ENCODE assay signal across 22 mouse cellular contexts in the genomic region with DNA sequence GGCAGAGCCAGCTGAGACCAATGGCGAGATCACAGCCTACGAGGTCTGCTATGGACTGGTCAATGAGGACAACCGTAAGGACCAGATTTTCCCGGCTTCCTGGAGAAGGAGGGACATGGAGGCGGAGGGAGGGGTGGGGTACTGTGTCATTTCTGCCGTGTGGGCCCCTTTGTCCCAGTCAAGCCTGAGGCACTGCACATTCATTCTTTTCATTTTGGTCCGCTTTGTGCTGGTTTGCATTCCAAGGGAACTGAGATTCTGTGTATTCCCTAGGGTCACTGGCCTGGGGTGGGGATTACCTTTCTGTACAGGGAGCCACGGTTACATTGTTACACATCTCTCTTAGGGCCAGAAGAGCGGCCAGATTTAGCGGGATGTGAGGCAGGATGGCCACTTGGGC. TPM values are rescaled to one million over a fixed set of nuclear protein-coding genes. Genes with fewer than 3 reads are reported as not detected.
A peak's percentile ranks its signal among the peaks of the same experiment; 100 is the strongest.
DNase-seq lines count a peak whose midpoint lies in the region; ATAC-seq lines count a peak whose summit lies in the region.
"Had no signal": no experiment of that assay in that cellular context is flagged by ENCODE, and none has a peak within 500 bp of the region (broad histone marks: within the 10 kb centered on the region; RNA-seq: fewer than 3 reads in every experiment).

No protein-coding gene starts in this region.

- H3K27ac ChIP-seq in hindbrain, embryonic 10.5 days = peak overlapping the region; percentile 73
- no peak overlapping the region for H3K27ac ChIP-seq in hindbrain, embryonic 11.5 days (ENCODE audit: low read depth, low read length)
- H3K27ac ChIP-seq in midbrain, embryonic 14.5 days (replicated peaks; ENCODE audit: low read depth, low read length) = no peak overlapping the region
- H3K27ac ChIP-seq in midbrain, embryonic 15.5 days = no peak overlapping the region
- H3K27ac ChIP-seq: hindbrain, postnatal 0 days; layer of hippocampus, adult 2 months; limb, embryonic 13.5 days; liver, embryonic 13.5 days; macrophage had no signal

- H3K9ac ChIP-seq in hindbrain, embryonic 11.5 days (ENCODE audit: low read depth, low read length) = no peak overlapping the region
- no peak overlapping the region for H3K9ac ChIP-seq in midbrain, embryonic 14.5 days (replicated peaks; ENCODE audit: low read length)
- no peak overlapping the region for H3K9ac ChIP-seq in midbrain, embryonic 15.5 days
- H3K9ac ChIP-seq: heart, embryonic 12.5 days; limb, embryonic 13.5 days; liver, embryonic 13.5 days had no signal

- no peak overlapping the region for H3K4me2 ChIP-seq in hindbrain, embryonic 11.5 days (replicated peaks; ENCODE audit: low read depth, low read length)
- no peak overlapping the region for H3K4me2 ChIP-seq in midbrain, embryonic 14.5 days (ENCODE audit: low read length)
- no peak overlapping the region for H3K4me2 ChIP-seq in midbrain, embryonic 15.5 days
- H3K4me2 ChIP-seq: heart, embryonic 12.5 days; limb, embryonic 13.5 days; liver, embryonic 13.5 days had no signal

- H3K36me3 ChIP-seq in hindbrain, embryonic 10.5 days = no peaks in the 10 kb centered on the region
- no peaks in the 10 kb centered on the region for H3K36me3 ChIP-seq in hindbrain, embryonic 11.5 days (ENCODE audit: control insufficient read depth, insufficient read depth, low read length)
- no peaks in the 10 kb centered on the region for H3K36me3 ChIP-seq in midbrain, embryonic 14.5 days (ENCODE audit: control insufficient read depth, insufficient read depth, low read length)
- no peaks in the 10 kb centered on the region for H3K36me3 ChIP-seq in midbrain, embryonic 15.5 days (replicated peaks)
- H3K36me3 ChIP-seq: heart, embryonic 12.5 days; limb, embryonic 13.5 days; liver, embryonic 13.5 days had no signal

- peak; percentile 28 for DNase-seq in embryo, embryonic 10 days (ENCODE audit: low spot score)
- no peak for DNase-seq in embryo, embryonic 10.5 days (ENCODE audit: low spot score)
- no peak for DNase-seq in hindbrain, embryonic 10.5 days (ENCODE audit: low spot score)
- no peak for DNase-seq in hindbrain, embryonic 11.5 days (ENCODE audit: low spot score)
- DNase-seq in midbrain, embryonic 14.5 days = peak; percentile 18
- no peak for DNase-seq in urinary bladder, postnatal 4 days (ENCODE audit: low spot score in 2 of 2)
- no peak for DNase-seq in spleen, adult 12 weeks (ENCODE audit: low spot score)
- DNase-seq: adrenal gland, adult 2 months; cerebellum, adult 9-11 months; heart, postnatal 14 days; kidney, postnatal 14 days; layer of hippocampus, postnatal 36 days; liver, embryonic 13.5 days; thymus, postnatal 14 days had no signal

- peak overlapping the region; percentile 25 for H3K4me3 ChIP-seq in hindbrain, embryonic 10.5 days
- no peak overlapping the region for H3K4me3 ChIP-seq in hindbrain, embryonic 11.5 days (ENCODE audit: low read depth, low read length)
- H3K4me3 ChIP-seq in midbrain, embryonic 14.5 days (replicated peaks; ENCODE audit: low read depth, low read length) = no peak overlapping the region
- no peak overlapping the region for H3K4me3 ChIP-seq in midbrain, embryonic 15.5 days
- H3K4me3 ChIP-seq: heart, embryonic 12.5 days; layer of hippocampus, adult 2 months; limb, embryonic 13.5 days; liver, embryonic 13.5 days had no signal

- 40% methylated on average over 10 of the region's 10 CpGs for WGBS in hindbrain, embryonic 10.5 days
- whole genome bisulfite sequencing in hindbrain, embryonic 11.5 days = 40% methylated on average over 10 of the region's 10 CpGs
- WGBS in midbrain, embryonic 14.5 days = 19% methylated on average over 10 of the region's 10 CpGs
- 28% methylated on average over 10 of the region's 10 CpGs for WGBS in midbrain, embryonic 15.5 days

- ATAC-seq in hindbrain, embryonic 11.5 days (ENCODE audit: low FRiP score) = no peak
- ATAC-seq in midbrain, embryonic 14.5 days (ENCODE audit: low FRiP score, low TSS enrichment) = no peak
- ATAC-seq in midbrain, embryonic 15.5 days (replicated peaks) = no peak
- ATAC-seq: CD4-positive, CD25-positive, alpha-beta regulatory T cell, adult 4 months; intestine, postnatal 0 days had no signal

- H3K4me1 ChIP-seq in hindbrain, embryonic 10.5 days (replicated peaks) = peaks cover 36% of the 10 kb centered on the region
- peaks cover 10% of the 10 kb centered on the region; the same call in 1 of the 2 replicates for H3K4me1 ChIP-seq in hindbrain, embryonic 11.5 days (replicated peaks; ENCODE audit: control insufficient read depth, insufficient read depth, low read length)
- H3K4me1 ChIP-seq in midbrain, embryonic 14.5 days (ENCODE audit: control insufficient read depth, insufficient read depth, low read length) = peaks cover 16% of the 10 kb centered on the region
- peaks cover 20% of the 10 kb centered on the region for H3K4me1 ChIP-seq in midbrain, embryonic 15.5 days

- no peaks in the 10 kb centered on the region for H3K9me3 ChIP-seq in hindbrain, embryonic 10.5 days
- no peaks in the 10 kb centered on the region for H3K9me3 ChIP-seq in hindbrain, embryonic 11.5 days (ENCODE audit: control insufficient read depth, low read length)
- no peaks in the 10 kb centered on the region for H3K9me3 ChIP-seq in midbrain, embryonic 14.5 days (ENCODE audit: control insufficient read depth, low read length)
- H3K9me3 ChIP-seq in midbrain, embryonic 15.5 days = no peaks in the 10 kb centered on the region
- H3K9me3 ChIP-seq: limb, embryonic 13.5 days; liver, embryonic 13.5 days had no signal

- H3K27me3 ChIP-seq in hindbrain, embryonic 10.5 days (ENCODE audit: insufficient read depth, poor library complexity, severe bottlenecking) = peaks cover 14% of the 10 kb centered on the region; the same call in 1 of the 2 replicates
- H3K27me3 ChIP-seq in hindbrain, embryonic 11.5 days (ENCODE audit: control insufficient read depth, insufficient read depth, low read length) = peaks cover 2% of the 10 kb centered on the region; the same call in 1 of the 2 replicates
- no peaks in the 10 kb centered on the region for H3K27me3 ChIP-seq in midbrain, embryonic 14.5 days (ENCODE audit: control insufficient read depth, insufficient read depth, low read length)
- 0 out of 2 replicates have a peak, but pooled peaks cover 8% of the 10 kb centered on the region for H3K27me3 ChIP-seq in midbrain, embryonic 15.5 days (replicated peaks)

RNA-seq across cellular contexts. Expression of gene Galk1, which starts 11.9 kb away (rescaled TPM):
- 184 and 204 TPM in 2 replicates for polyA plus RNA-seq in hindbrain, embryonic 10.5 days (2016; fragmentation: Nextera tagmentation; extraction: Ambion mirVana)
- polyA plus RNA-seq in hindbrain, embryonic 11.5 days (2014; fragmentation: Nextera tagmentation; extraction: Ambion mirVana) = 89.0 and 96.3 TPM in 2 replicates
- polyA plus RNA-seq in midbrain, embryonic 14.5 days (2014; fragmentation: Nextera tagmentation; extraction: Ambion mirVana) = 32.5 and 39.3 TPM in 2 replicates
- polyA plus RNA-seq in midbrain, embryonic 15.5 days (2015; fragmentation: Nextera tagmentation; extraction: Ambion mirVana) = 53.2 and 58.5 TPM in 2 replicates

RNA-seq across cellular contexts. Expression of gene Itgb4, which starts 26.1 kb away (rescaled TPM):
- polyA plus RNA-seq in hindbrain, embryonic 10.5 days (2016; fragmentation: Nextera tagmentation; extraction: Ambion mirVana) = 0.92 and 0.94 TPM in 2 replicates
- 0.36 and 0.82 TPM in 2 replicates for polyA plus RNA-seq in hindbrain, embryonic 11.5 days (2014; fragmentation: Nextera tagmentation; extraction: Ambion mirVana)
- polyA plus RNA-seq in midbrain, embryonic 14.5 days (2014; fragmentation: Nextera tagmentation; extraction: Ambion mirVana) = 0.43 and 0.68 TPM in 2 replicates
- polyA plus RNA-seq in midbrain, embryonic 15.5 days (2015; fragmentation: Nextera tagmentation; extraction: Ambion mirVana) = 0.79 and 0.94 TPM in 2 replicates
- polyA plus RNA-seq: CD4-positive, CD25-positive, alpha-beta regulatory T cell, adult 4 months; macrophage had no signal

RNA-seq across cellular contexts. Expression of gene H3f3b, which starts 27.2 kb away (rescaled TPM):
- polyA plus RNA-seq in hindbrain, embryonic 10.5 days (2016; fragmentation: Nextera tagmentation; extraction: Ambion mirVana) = 1,623 and 1,834 TPM in 2 replicates
- polyA plus RNA-seq in hindbrain, embryonic 11.5 days (2014; fragmentation: Nextera tagmentation; extraction: Ambion mirVana) = 2,172 and 2,203 TPM in 2 replicates
- 2,683 and 2,948 TPM in 2 replicates for polyA plus RNA-seq in midbrain, embryonic 14.5 days (2014; fragmentation: Nextera tagmentation; extraction: Ambion mirVana)
- 2,073 and 2,119 TPM in 2 replicates for polyA plus RNA-seq in midbrain, embryonic 15.5 days (2015; fragmentation: Nextera tagmentation; extraction: Ambion mirVana)

RNA-seq across cellular contexts. Expression of gene Unk, which starts 29.5 kb away (rescaled TPM):
- polyA plus RNA-seq in hindbrain, embryonic 10.5 days (2016; fragmentation: Nextera tagmentation; extraction: Ambion mirVana) = 47.7 and 51.3 TPM in 2 replicates
- 25.8 and 26.9 TPM in 2 replicates for polyA plus RNA-seq in hindbrain, embryonic 11.5 days (2014; fragmentation: Nextera tagmentation; extraction: Ambion mirVana)
- 26.5 and 33.0 TPM in 2 replicates for polyA plus RNA-seq in midbrain, embryonic 14.5 days (2014; fragmentation: Nextera tagmentation; extraction: Ambion mirVana)
- 39.7 and 40.7 TPM in 2 replicates for polyA plus RNA-seq in midbrain, embryonic 15.5 days (2015; fragmentation: Nextera tagmentation; extraction: Ambion mirVana)

Comparison
In these comparisons a context has a peak if more than half of its experiments do, and no peak if none do; other contexts are left out.
1. DNase-seq: peak in embryo, embryonic 10 days (single experiment) and midbrain, embryonic 14.5 days (single experiment); none in embryo, embryonic 10.5 days (single experiment), hindbrain, embryonic 10.5 days (single experiment), hindbrain, embryonic 11.5 days (single experiment), urinary bladder, postnatal 4 days (0 of 2) and spleen, adult 12 weeks (single experiment).